Comparison of ENCODE assay signal across 15 mouse cellular contexts in genomic region chr6:17947130-17947831, GRCm38 (mm10).
"Had no signal": no experiment of that assay in that cellular context is flagged by ENCODE, and none has a peak within 500 bp of the region (broad histone marks: within the 10 kb centered on the region; RNA-seq: fewer than 3 reads in every experiment).

No protein-coding gene starts in this region.

- H3K9me3 ChIP-seq: kidney, embryonic 15.5 days; limb, embryonic 10.5 days; liver, embryonic 15.5 days; megakaryocyte, embryonic 14.5 days; midbrain, embryonic 12.5 days; neural tube, embryonic 13.5 days had no signal

- H3K27me3 ChIP-seq: kidney, embryonic 15.5 days; liver, embryonic 15.5 days; megakaryocyte, embryonic 14.5 days; midbrain, embryonic 12.5 days; neural tube, embryonic 13.5 days had no signal

- H3K4me1 ChIP-seq: kidney, embryonic 15.5 days; limb, embryonic 10.5 days; liver, embryonic 15.5 days; midbrain, embryonic 12.5 days had no signal

- DNase-seq: kidney, adult 2 months; kidney, postnatal 25 days; lung, postnatal 10 days; lung, postnatal 4 days; right cerebral cortex, postnatal 14 days; thymus, postnatal 36 days had no signal

- ATAC-seq: midbrain, embryonic 16.5 days had no signal

- H3K4me2 ChIP-seq: kidney, embryonic 15.5 days; liver, embryonic 15.5 days; lung, embryonic 14.5 days; midbrain, embryonic 12.5 days; neural tube, embryonic 13.5 days had no signal

- H3K9ac ChIP-seq: kidney, embryonic 15.5 days; liver, embryonic 15.5 days; lung, embryonic 14.5 days; midbrain, embryonic 12.5 days; neural tube, embryonic 13.5 days had no signal

- H3K27ac ChIP-seq: kidney, embryonic 15.5 days; left cerebral cortex, adult 2 months; limb, embryonic 10.5 days; liver, embryonic 15.5 days; midbrain, embryonic 12.5 days; neural tube, embryonic 13.5 days had no signal

- H3K4me3 ChIP-seq: kidney, embryonic 15.5 days; left cerebral cortex, adult 2 months; limb, embryonic 10.5 days; liver, embryonic 15.5 days; megakaryocyte, embryonic 14.5 days; midbrain, embryonic 12.5 days; neural tube, embryonic 13.5 days had no signal

- H3K36me3 ChIP-seq: kidney, embryonic 15.5 days; limb, embryonic 10.5 days; liver, embryonic 15.5 days had no signal
